Mouse (Mus musculus): Measurements from ENCODE around the gene Sh3tc1. TPM values are rescaled to one million over a fixed set of nuclear protein-coding genes. Genes with fewer than 3 reads are reported as not detected.

The Sh3tc1 gene
- polyA plus RNA-seq, 1 experiment from 2014 or later = 6.5 TPM

GRCm38 (mm10) chr5:35718817-35719216 is 21.0 kb downstream of the Sh3tc1 start:
- H3K27me3 ChIP-seq (replicated peaks) = no peaks in the 10 kb centered on the region
- H3K27ac ChIP-seq = peak overlapping the region; percentile 13; the same call in 1 of the 2 replicates
- WGBS = 69% methylated on average over 11 of the region's 11 CpGs
- H3K9me3 ChIP-seq = no peaks in the 10 kb centered on the region
- H3K4me2 ChIP-seq = no peak overlapping the region
- no peak overlapping the region for H3K9ac ChIP-seq
- H3K4me1 ChIP-seq = peaks cover 10% of the 10 kb centered on the region; the same call in 1 of the 2 replicates
- no peaks in the 10 kb centered on the region for H3K36me3 ChIP-seq
- no peak overlapping the region for H3K4me3 ChIP-seq (replicated peaks)
- no peak for ATAC-seq (ENCODE audit: insufficient read depth, low FRiP score, low read depth)

GRCm38 (mm10) chr5:35717946-35718345 is 21.8 kb downstream of the Sh3tc1 start:
- H3K27ac ChIP-seq = 0 out of 2 replicates have a peak overlapping the region, but pooled peaks have one; percentile 1
- no peak overlapping the region for H3K4me3 ChIP-seq (replicated peaks)
- no peak overlapping the region for H3K4me2 ChIP-seq
- H3K27me3 ChIP-seq (replicated peaks) = no peaks in the 10 kb centered on the region
- 31% methylated on average over 4 of the region's 4 CpGs for WGBS
- H3K9me3 ChIP-seq = no peaks in the 10 kb centered on the region
- no peak overlapping the region for H3K9ac ChIP-seq
- peak; percentile 40 for ATAC-seq (ENCODE audit: insufficient read depth, low FRiP score, low read depth)
- peaks cover 16% of the 10 kb centered on the region for H3K4me1 ChIP-seq
- H3K36me3 ChIP-seq = no peaks in the 10 kb centered on the region

- H3K36me3 ChIP-seq = no peaks in the 10 kb centered on the region
- H3K9ac ChIP-seq = no peak overlapping the region
- H3K4me3 ChIP-seq (replicated peaks) = no peak overlapping the region
- H3K27me3 ChIP-seq (replicated peaks) = no peaks in the 10 kb centered on the region
- no peak overlapping the region for H3K4me2 ChIP-seq
- WGBS = 74% methylated on average over 5 of the region's 5 CpGs
- H3K9me3 ChIP-seq = no peaks in the 10 kb centered on the region
- H3K27ac ChIP-seq = no peak overlapping the region
- H3K4me1 ChIP-seq = peaks cover 16% of the 10 kb centered on the region
- no peak for ATAC-seq (ENCODE audit: insufficient read depth, low FRiP score, low read depth)
Observed at GRCm38 (mm10) chr5:35717455-35717854, 22.3 kb downstream of the Sh3tc1 start.

DNA sequence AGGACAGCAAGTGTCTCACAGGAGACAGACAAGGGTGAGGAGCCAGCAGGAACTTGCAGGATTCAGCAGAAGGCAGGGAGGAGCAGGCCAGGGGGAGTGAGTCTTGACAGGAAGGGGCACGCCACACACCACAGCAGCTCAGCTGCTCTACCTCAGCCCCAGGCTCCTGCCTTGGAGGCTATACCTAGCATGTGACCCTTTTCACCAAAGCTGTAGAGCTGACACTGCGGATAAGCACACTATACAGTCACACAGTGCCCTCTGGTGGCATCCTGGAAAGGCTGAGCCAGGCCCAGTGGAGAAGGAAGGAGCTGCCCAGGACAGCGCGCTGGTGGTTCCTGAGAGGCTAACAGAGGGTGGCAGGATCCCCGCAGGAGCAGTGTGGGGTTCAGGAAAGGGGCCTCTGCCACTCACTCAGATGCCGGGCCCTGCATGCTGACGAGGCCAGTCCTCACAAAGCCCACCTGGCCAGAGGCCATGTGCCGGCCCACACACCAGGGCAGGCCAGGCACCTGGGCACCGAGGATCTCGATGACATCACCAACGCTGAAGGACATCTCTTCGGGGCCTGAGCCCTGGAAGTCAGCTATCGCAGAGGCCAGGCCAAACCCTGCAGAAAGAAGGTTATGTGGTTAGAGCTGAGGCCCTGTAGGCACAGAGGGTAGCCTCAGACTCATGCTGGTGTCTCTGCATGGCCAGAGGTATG is 26.0 kb downstream of the Sh3tc1 start:
- peaks cover 19% of the 10 kb centered on the region for H3K4me1 ChIP-seq
- ATAC-seq (ENCODE audit: insufficient read depth, low FRiP score, low read depth) = peak; percentile 79
- H3K4me3 ChIP-seq (replicated peaks) = no peak overlapping the region
- WGBS = 59% methylated on average over 13 of the region's 13 CpGs
- H3K27me3 ChIP-seq (replicated peaks) = no peaks in the 10 kb centered on the region
- no peak overlapping the region for H3K4me2 ChIP-seq
- no peak overlapping the region for H3K27ac ChIP-seq
- no peaks in the 10 kb centered on the region for H3K9me3 ChIP-seq
- H3K9ac ChIP-seq = no peak overlapping the region
- no peaks in the 10 kb centered on the region for H3K36me3 ChIP-seq

DNA sequence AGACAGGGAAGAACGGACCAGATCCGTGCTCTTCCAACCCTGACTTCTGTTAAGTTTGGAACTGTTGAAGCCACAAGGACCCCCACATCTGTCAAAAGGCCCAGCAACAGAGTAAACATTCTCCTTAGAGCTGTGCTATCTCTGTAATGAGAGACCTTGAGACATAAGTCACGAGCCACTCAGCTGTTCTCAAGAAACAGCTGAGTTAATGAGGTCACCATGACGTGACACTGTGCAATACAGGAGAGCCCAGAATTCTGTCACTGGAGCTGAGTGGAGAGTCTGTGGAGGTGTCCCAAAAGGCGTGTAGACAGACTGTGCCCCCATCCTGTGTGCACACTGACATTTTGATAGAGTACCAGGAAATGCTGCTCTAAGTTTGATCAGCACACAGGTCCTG is 27.3 kb downstream of the Sh3tc1 start:
- Histone ChIP-seq H3K27me3 (replicated peaks) (no peaks in the 10 kb centered on the region), H3K9me3 (no peaks in the 10 kb centered on the region), H3K4me2 (no peak overlapping the region), H3K4me3 (replicated peaks) (no peak overlapping the region), H3K36me3 (no peaks in the 10 kb centered on the region), H3K27ac (no peak overlapping the region), H3K4me1 (peaks cover 17% of the 10 kb centered on the region), H3K9ac (no peak overlapping the region)
- WGBS = 63% methylated on average over 5 of the region's 5 CpGs
- ATAC-seq (ENCODE audit: insufficient read depth, low FRiP score, low read depth) = no peak

- WGBS = 62% methylated on average over 3 of the region's 3 CpGs
- Histone ChIP-seq H3K36me3 (no peaks in the 10 kb centered on the region), H3K9me3 (no peaks in the 10 kb centered on the region), H3K4me2 (no peak overlapping the region), H3K9ac (no peak overlapping the region), H3K27ac (no peak overlapping the region), H3K4me1 (peaks cover 17% of the 10 kb centered on the region), H3K27me3 (replicated peaks) (no peaks in the 10 kb centered on the region), H3K4me3 (replicated peaks) (no peak overlapping the region)
- ATAC-seq (ENCODE audit: insufficient read depth, low FRiP score, low read depth) = no peak
Observed at GRCm38 (mm10) chr5:35710931-35711330, 28.9 kb downstream of the Sh3tc1 start.

DNA sequence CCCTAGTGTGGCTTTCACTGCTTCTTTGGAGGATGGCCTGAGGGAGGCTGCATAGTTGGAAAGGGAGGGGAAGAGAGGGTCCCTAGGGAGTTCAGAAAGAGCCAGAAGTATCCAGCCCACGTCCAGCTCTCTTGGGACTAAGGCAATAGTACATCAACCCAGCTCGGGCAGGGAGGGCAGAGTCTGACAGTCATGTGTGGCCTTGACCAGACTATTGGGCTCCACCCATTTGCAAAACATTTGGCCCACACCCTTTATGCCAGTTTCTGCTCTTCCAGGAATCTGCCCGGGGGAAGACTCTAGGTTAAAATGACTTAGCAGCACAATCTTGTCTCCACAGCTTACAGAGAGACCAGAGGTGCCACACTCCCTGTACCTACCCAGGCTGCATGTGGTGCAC is 29.3 kb downstream of the Sh3tc1 start:
- H3K27ac ChIP-seq = no peak overlapping the region
- ATAC-seq (ENCODE audit: insufficient read depth, low FRiP score, low read depth) = no peak
- H3K4me3 ChIP-seq (replicated peaks) = no peak overlapping the region
- peaks cover 17% of the 10 kb centered on the region for H3K4me1 ChIP-seq
- 52% methylated on average over 3 of the region's 3 CpGs for WGBS
- H3K4me2 ChIP-seq = no peak overlapping the region
- no peaks in the 10 kb centered on the region for H3K27me3 ChIP-seq (replicated peaks)
- H3K9me3 ChIP-seq = no peaks in the 10 kb centered on the region
- H3K9ac ChIP-seq = no peak overlapping the region
- H3K36me3 ChIP-seq = no peaks in the 10 kb centered on the region

- no peaks in the 10 kb centered on the region for H3K27me3 ChIP-seq (replicated peaks)
- no peak overlapping the region for H3K9ac ChIP-seq
- no peak overlapping the region for H3K4me3 ChIP-seq (replicated peaks)
- ATAC-seq (ENCODE audit: insufficient read depth, low FRiP score, low read depth) = no peak
- H3K27ac ChIP-seq = no peak overlapping the region
- H3K36me3 ChIP-seq = no peaks in the 10 kb centered on the region
- H3K4me2 ChIP-seq = no peak overlapping the region
- H3K9me3 ChIP-seq = no peaks in the 10 kb centered on the region
- 86% methylated on average over 3 of the region's 3 CpGs for whole genome bisulfite sequencing
- H3K4me1 ChIP-seq = peaks cover 7% of the 10 kb centered on the region
Observed at GRCm38 (mm10) chr5:35705411-35705810, 34.4 kb downstream of the Sh3tc1 start.

DNA sequence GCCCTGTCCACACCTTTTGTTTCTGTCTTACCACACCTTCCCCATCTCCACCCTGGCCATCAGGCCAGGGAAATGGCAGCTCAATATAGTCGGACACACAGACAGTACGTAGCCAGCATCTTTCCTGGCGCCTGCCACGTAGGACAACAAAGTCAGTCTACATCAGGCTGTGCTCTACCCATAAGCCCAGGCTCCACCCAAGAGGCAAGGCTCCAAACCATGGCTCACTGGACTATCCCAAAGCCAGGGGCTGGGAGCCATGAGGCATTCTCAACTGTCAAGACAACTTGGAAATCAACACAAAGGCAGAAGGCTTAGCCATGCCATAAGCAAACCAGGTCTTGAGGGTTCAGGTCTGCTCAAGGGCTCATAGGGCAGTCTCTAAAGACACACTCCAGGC is 36.0 kb downstream of the Sh3tc1 start:
- Histone ChIP-seq H3K9ac (no peak overlapping the region), H3K9me3 (no peaks in the 10 kb centered on the region), H3K4me3 (replicated peaks) (no peak overlapping the region), H3K36me3 (no peaks in the 10 kb centered on the region), H3K4me2 (no peak overlapping the region), H3K27me3 (replicated peaks) (no peaks in the 10 kb centered on the region), H3K27ac (no peak overlapping the region), H3K4me1 (peaks cover 2% of the 10 kb centered on the region; the same call in 1 of the 2 replicates)
- WGBS = 87% methylated on average over 4 of the region's 4 CpGs
- no peak for ATAC-seq (ENCODE audit: insufficient read depth, low FRiP score, low read depth)

GRCm38 (mm10) chr5:35703183-35703582 is 36.6 kb downstream of the Sh3tc1 start:
- no peaks in the 10 kb centered on the region for H3K27me3 ChIP-seq (replicated peaks)
- H3K4me1 ChIP-seq = no peaks in the 10 kb centered on the region
- H3K27ac ChIP-seq = no peak overlapping the region
- no peak overlapping the region for H3K4me2 ChIP-seq
- no peaks in the 10 kb centered on the region for H3K36me3 ChIP-seq
- no peak for ATAC-seq (ENCODE audit: insufficient read depth, low FRiP score, low read depth)
- no peak overlapping the region for H3K9ac ChIP-seq
- 72% methylated on average over 8 of the region's 8 CpGs for WGBS
- no peak overlapping the region for H3K4me3 ChIP-seq (replicated peaks)
- H3K9me3 ChIP-seq = no peaks in the 10 kb centered on the region

DNA sequence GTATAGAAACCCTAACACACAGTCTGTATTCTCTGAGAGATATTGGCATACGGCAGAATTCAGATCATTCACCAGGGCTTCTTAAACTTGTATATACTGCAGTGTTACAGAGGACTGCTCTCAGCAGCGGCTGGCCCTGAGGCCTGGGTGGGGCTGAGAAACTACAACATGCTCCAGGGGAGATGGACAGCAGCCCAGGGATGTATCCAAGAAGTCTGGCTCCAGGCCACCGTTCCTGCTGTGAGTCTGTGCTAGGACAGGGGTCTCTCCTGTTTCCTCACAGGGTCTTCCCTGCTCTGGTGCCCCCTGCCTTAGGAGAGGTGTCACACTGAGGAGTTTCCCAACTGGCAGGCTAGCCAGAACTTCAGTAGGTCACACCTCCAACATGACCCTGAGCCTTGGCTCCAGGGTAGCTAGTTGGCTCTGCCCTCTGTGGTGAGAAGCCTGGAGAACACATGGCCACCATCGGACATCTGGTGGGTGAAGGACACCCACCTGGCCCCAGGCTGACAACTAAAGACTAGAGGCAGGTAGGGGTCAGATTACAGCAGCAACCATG is 37.1 kb downstream of the Sh3tc1 start:
- no peak overlapping the region for H3K4me3 ChIP-seq (replicated peaks)
- no peaks in the 10 kb centered on the region for H3K27me3 ChIP-seq (replicated peaks)
- no peaks in the 10 kb centered on the region for H3K4me1 ChIP-seq
- H3K9ac ChIP-seq = no peak overlapping the region
- H3K27ac ChIP-seq = 0 out of 2 replicates have a peak overlapping the region, but pooled peaks have one; percentile 7
- no peak overlapping the region for H3K4me2 ChIP-seq
- no peak for ATAC-seq (ENCODE audit: insufficient read depth, low FRiP score, low read depth)
- 67% methylated on average over 4 of the region's 4 CpGs for WGBS
- no peaks in the 10 kb centered on the region for H3K36me3 ChIP-seq
- H3K9me3 ChIP-seq = no peaks in the 10 kb centered on the region

- Histone ChIP-seq H3K27ac (no peak overlapping the region), H3K27me3 (replicated peaks) (no peaks in the 10 kb centered on the region), H3K4me2 (no peak overlapping the region), H3K9ac (no peak overlapping the region), H3K4me3 (replicated peaks) (no peak overlapping the region), H3K36me3 (no peaks in the 10 kb centered on the region), H3K4me1 (no peaks in the 10 kb centered on the region), H3K9me3 (no peaks in the 10 kb centered on the region)
- WGBS = 41% methylated on average over 6 of the region's 6 CpGs
- no peak for ATAC-seq (ENCODE audit: insufficient read depth, low FRiP score, low read depth)
Observed at GRCm38 (mm10) chr5:35701042-35701441, 38.7 kb downstream of the Sh3tc1 start.

Data from stomach, embryonic 15.5 days (tissue).